ENCODE assay signal across 19 mouse cellular contexts in the genomic region with DNA sequence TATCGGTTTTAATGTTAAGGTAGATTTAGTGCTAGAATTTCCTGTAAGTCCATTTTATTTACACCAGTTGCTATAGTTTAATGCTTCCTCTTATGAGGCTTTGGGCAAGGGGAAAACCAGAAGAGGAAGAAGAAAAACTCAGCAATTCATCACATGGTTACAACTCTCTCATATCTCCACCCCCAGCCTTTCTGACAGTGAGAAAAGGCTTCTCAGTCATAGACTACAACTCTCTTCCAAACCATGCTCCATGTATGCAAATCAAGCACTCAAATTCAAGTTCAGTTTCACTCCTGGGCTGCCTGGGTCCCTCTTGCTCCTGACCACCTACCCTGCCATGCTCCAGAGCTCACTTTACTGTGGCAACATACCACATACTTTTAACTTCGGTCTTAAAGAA.
A peak's percentile ranks its signal among the peaks of the same experiment; 100 is the strongest.
DNase-seq lines count a peak whose midpoint lies in the region; ATAC-seq and TF ChIP-seq lines count a peak whose summit lies in the region.
"Had no signal": no experiment of that assay in that cellular context is flagged by ENCODE, and none has a peak within 500 bp of the region (broad histone marks: within the 10 kb centered on the region; RNA-seq: fewer than 3 reads in every experiment).

No protein-coding gene starts in this region.

- no peak overlapping the region for H3K4me2 ChIP-seq in hindbrain, embryonic 14.5 days (replicated peaks)
- H3K4me2 ChIP-seq in stomach, postnatal 0 days (replicated peaks; ENCODE audit: low read depth): no peak overlapping the region
- H3K4me2 ChIP-seq: forebrain, embryonic 13.5 days; hindbrain, embryonic 15.5 days; limb, embryonic 13.5 days; neural tube, embryonic 15.5 days had no signal

- ATAC-seq in hindbrain, embryonic 14.5 days (ENCODE audit: low FRiP score): no peak
- no peak for ATAC-seq in stomach, postnatal 0 days (ENCODE audit: low FRiP score, low TSS enrichment)
- ATAC-seq: forebrain, embryonic 13.5 days had no signal

- WGBS in macrophage (ENCODE audit: missing documents): 4% methylated on average over 2 of the region's 2 CpGs
- WGBS in hindbrain, embryonic 14.5 days: 89% methylated on average over 2 of the region's 2 CpGs
- WGBS in stomach, postnatal 0 days: 76% methylated on average over 2 of the region's 2 CpGs

- no peaks in the 10 kb centered on the region for H3K36me3 ChIP-seq in macrophage (ENCODE audit: inconsistent target)
- H3K36me3 ChIP-seq in hindbrain, embryonic 14.5 days (replicated peaks; ENCODE audit: control insufficient read depth, insufficient read depth): no peaks in the 10 kb centered on the region
- H3K36me3 ChIP-seq in stomach, postnatal 0 days (ENCODE audit: control insufficient read depth, insufficient read depth, low read length): no peaks in the 10 kb centered on the region
- H3K36me3 ChIP-seq: hindbrain, embryonic 15.5 days; limb, embryonic 13.5 days; neural tube, embryonic 15.5 days had no signal

- H3K9me3 ChIP-seq in hindbrain, embryonic 14.5 days (ENCODE audit: control insufficient read depth, low read length): no peaks in the 10 kb centered on the region
- no peaks in the 10 kb centered on the region for H3K9me3 ChIP-seq in stomach, postnatal 0 days (ENCODE audit: control insufficient read depth, low read length)
- H3K9me3 ChIP-seq: forebrain, embryonic 13.5 days; hindbrain, embryonic 15.5 days; limb, embryonic 13.5 days; neural tube, embryonic 15.5 days had no signal

- H3K79me2 ChIP-seq in macrophage (ENCODE audit: inconsistent target): peaks cover 92% of the 10 kb centered on the region

- H3K4me1 ChIP-seq in hindbrain, embryonic 14.5 days (replicated peaks; ENCODE audit: control insufficient read depth, insufficient read depth, low read length): no peaks in the 10 kb centered on the region
- no peaks in the 10 kb centered on the region for H3K4me1 ChIP-seq in stomach, postnatal 0 days (replicated peaks; ENCODE audit: control insufficient read depth, insufficient read depth)
- H3K4me1 ChIP-seq: forebrain, embryonic 13.5 days; limb, embryonic 13.5 days had no signal

- DNase-seq in heart, adult 18-20 months: peak; percentile 9 to 16
- DNase-seq in heart, postnatal 4 days: no peak
- peak; percentile 29 for DNase-seq in CD4-positive helper T cell, adult 2 months (ENCODE audit: low read depth, low spot score)
- peak; percentile 48 for DNase-seq in c-Kit-positive CD71-negative TER-119-negative erythroid progenitor cells, embryonic 14.5 days (ENCODE audit: low read depth)
- no peak for DNase-seq in cerebellum, adult 11 months
- no peak for DNase-seq in hindbrain, embryonic 14.5 days (ENCODE audit: low spot score)
- DNase-seq in stomach, postnatal 0 days (ENCODE audit: low spot score): no peak
- DNase-seq: cerebellum, postnatal 36 days; gastrocnemius, postnatal 10 days; kidney, adult 2 months; kidney, postnatal 4 days; lung, postnatal 14 days; right cerebral cortex, adult 18-20 months; thymus, adult 18-20 months had no signal

- H3K9ac ChIP-seq in hindbrain, embryonic 14.5 days: no peak overlapping the region
- no peak overlapping the region for H3K9ac ChIP-seq in stomach, postnatal 0 days (ENCODE audit: low read length)
- H3K9ac ChIP-seq: forebrain, embryonic 13.5 days; hindbrain, embryonic 15.5 days; limb, embryonic 13.5 days; neural tube, embryonic 15.5 days had no signal

- TF ChIP-seq EP300 in stomach, postnatal 0 days (optimal IDR thresholded peaks at IDR 0.05): no peak

- H3K4me3 ChIP-seq in macrophage (ENCODE audit: inconsistent target): peak overlapping the region; percentile 3; the same call in 1 of the 2 replicates
- H3K4me3 ChIP-seq in hindbrain, embryonic 14.5 days (replicated peaks; ENCODE audit: low read length): no peak overlapping the region
- no peak overlapping the region for H3K4me3 ChIP-seq in stomach, postnatal 0 days (ENCODE audit: low read depth, low read length)
- H3K4me3 ChIP-seq: forebrain, embryonic 13.5 days; hindbrain, embryonic 15.5 days; limb, embryonic 13.5 days; neural tube, embryonic 15.5 days had no signal

- no peak for TF ChIP-seq CTCF in stomach, postnatal 0 days (IDR thresholded peaks at IDR 0.05; ENCODE audit: low read depth)

- peak overlapping the region; percentile 61 for H3K27ac ChIP-seq in macrophage
- H3K27ac ChIP-seq in hindbrain, embryonic 14.5 days: no peak overlapping the region
- H3K27ac ChIP-seq in stomach, postnatal 0 days (replicated peaks): no peak overlapping the region
- H3K27ac ChIP-seq: forebrain, embryonic 13.5 days; hindbrain, embryonic 15.5 days; limb, embryonic 13.5 days; neural tube, embryonic 15.5 days had no signal

- H3K27me3 ChIP-seq in hindbrain, embryonic 14.5 days (ENCODE audit: control insufficient read depth, insufficient read depth, low read length): no peaks in the 10 kb centered on the region
- no peaks in the 10 kb centered on the region for H3K27me3 ChIP-seq in stomach, postnatal 0 days (ENCODE audit: control insufficient read depth, insufficient read depth, low read length)
- H3K27me3 ChIP-seq: forebrain, embryonic 13.5 days; hindbrain, embryonic 15.5 days; limb, embryonic 13.5 days; neural tube, embryonic 15.5 days had no signal

Comparison
In these comparisons a context has a peak if more than half of its experiments do, and no peak if none do; other contexts are left out.
1. DNase-seq: peak in heart, adult 18-20 months (2 of 2), CD4-positive helper T cell, adult 2 months (single experiment) and c-Kit-positive CD71-negative TER-119-negative erythroid progenitor cells, embryonic 14.5 days (single experiment); none in heart, postnatal 4 days (single experiment), cerebellum, adult 11 months (single experiment), hindbrain, embryonic 14.5 days (single experiment) and stomach, postnatal 0 days (single experiment).